Mouse (Mus musculus): ENCODE data around the gene Zdhhc14.
"Not testable (repeated sequence)": the region's sequence is repeated elsewhere in the genome, so short reads cannot be mapped to it uniquely, and the experiment has no call there.

Gene Zdhhc14

DNA sequence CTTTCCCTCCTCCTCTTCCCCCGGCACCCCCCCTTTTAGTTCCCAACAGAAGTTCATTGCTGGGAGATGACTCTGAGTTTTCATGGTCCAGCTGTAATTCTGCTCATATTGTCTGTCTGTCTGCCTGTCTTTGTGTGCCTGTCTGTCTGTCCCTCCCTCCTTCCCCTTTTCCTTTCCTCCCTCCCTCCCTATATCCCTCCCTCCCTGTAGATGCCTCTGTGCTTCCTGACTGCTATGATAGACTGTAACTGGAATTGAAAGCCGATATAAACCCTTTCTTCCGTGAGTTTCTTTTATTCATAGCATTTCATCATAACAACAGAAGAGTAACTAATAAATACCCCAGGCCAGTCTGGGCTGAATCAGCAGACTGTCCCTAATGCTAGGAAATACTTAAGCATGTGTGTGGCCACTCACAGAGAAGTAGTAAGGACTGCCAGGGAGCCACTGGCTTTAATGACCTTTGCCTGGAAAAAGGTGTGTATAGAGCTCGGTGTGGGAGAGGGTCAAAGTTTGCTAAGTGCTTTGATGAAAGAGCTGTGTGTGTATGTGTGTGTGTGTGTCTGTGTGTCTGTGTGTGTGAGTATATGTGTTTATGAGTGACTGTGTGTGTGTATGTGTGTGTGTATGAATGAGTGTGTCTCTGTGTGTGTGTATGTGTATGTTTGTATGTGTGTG lies 117.7 kb downstream of the Zdhhc14 start:
- peak; percentile 36 to 44 for DNase-seq

DNA sequence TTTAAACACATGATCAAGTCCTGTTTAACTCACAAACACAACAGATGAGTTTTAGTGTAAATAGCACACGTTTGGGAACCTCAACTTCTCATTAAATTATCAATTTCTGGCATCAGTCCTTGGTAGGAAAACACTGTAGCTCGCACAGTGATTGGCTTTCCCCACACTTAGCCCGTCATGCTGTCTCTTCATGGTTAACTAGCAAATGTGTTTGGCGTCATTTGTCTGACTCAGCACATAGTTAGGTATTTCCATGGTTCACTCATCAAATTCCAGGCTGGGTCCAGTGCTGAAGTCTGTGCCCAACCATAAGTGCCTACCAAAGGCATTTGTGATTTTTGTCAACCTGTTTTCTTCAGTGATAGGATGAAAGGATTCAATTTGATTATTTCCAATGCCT lies 119.9 kb downstream of the Zdhhc14 start:
- DNase-seq, result peak; percentile 49 to 50

DNA sequence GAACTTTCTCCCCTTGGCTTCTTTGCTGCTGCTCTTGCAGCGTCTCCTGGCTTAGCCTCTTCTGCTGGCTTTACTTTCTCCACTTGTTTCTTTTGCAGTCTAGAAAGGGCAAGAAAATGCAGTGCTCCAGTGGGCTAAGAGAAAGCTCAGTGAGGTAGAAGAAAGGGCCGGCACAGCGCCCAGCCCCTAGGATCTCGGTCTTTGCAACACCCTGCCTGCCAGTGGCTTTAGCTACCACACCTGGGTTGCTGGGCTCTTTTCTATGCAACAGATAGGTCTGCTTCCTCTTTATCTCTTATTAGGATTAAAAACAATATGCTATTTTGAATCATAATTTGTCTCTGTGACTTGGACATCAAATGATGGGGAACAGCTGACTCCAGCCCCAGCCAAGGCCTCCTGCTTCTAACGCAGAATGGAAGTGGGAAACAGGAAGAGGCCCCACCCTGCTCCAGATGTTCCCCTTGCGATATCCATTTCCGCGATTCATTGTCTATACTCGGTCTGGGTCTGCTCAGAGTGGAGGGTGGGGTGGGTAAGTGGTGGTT lies 122.5 kb downstream of the Zdhhc14 start:
- DNase-seq, result peak; percentile 28 to 34

DNA sequence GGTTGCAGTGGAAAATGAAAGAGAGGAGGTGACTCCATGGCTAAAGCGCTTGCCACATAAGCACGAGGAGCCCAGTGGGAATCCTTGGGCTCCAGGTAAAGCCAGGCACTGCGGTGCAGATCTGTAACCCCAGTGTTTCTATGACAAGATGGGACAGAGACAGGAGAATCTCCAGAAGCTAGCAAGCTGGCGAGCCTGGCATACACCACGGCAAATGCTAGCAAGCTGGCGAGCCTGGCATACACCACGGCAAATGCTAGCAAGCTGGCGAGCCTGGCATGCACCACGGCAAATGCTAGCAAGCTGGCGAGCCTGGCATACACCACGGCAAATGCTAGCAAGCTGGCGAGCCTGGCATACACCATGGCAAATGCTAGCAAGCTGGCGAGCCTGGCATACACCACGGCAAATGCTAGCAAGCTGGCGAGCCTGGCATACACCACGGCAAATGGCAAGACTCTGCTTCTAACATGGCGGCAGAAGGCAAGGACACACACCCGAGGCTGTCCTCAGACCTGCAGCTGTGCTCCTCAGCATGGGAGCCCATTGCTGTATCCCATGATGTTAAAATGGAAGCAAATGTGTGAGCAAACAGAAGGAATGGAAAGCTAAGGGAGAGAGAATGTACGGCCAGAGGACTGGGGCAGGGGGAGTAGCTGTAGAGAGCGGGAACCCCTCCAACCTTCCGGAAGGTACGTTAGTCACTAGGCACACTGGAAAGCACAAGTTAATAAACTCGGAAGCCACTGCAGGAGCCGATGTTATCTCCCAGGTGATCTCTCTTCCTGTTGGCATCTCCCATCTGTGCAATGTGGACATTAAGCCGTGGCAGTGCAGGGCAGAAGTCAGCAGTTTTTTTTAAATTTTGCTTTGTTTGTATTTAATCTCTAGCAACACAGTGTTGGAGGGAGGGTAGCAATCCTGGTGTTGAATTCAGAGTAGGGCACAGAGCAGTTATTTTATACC lies 129.6 kb downstream of the Zdhhc14 start:
- no peak for DNase-seq

DNA sequence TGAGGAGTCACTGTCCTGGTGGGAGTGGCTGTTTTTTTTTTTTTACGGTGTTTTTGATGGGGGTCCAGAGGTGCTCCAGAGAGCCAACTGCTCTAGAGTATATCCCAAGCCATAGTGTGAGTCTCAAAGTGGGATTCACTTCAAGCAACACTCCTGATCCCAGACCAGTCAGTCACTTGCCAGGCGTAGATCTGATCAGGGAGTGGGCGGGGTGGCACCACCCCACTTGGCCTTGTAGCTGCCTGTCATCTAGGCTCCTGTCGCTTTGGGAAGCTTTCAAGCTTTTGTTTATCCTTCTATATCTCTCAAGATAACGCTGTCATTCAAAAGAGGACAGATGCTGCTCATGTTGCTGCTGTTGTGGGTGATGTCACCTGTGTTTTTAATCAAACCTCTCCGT lies 130.4 kb downstream of the Zdhhc14 start:
- DNase-seq, result no peak

DNA sequence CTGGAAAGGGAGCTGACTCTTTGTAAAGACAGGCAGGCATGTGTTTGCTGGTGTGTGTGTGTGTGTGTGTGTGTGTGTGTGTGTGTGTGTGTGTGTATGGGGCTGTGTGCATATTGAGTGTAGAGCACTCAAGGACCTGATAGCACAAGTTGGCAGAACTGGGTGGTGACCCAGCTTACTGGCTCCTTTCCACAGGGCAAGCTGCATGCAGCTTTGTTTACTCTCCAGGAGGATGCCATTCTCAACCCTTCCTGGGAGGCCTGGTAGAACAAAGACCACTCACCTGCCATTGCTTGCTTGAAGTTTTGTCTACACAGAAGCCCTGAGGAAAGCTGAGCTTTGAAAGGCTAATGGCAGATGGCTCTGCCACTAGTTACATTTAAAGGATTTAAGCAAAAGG lies 130.8 kb downstream of the Zdhhc14 start:
- no peak for DNase-seq

DNA sequence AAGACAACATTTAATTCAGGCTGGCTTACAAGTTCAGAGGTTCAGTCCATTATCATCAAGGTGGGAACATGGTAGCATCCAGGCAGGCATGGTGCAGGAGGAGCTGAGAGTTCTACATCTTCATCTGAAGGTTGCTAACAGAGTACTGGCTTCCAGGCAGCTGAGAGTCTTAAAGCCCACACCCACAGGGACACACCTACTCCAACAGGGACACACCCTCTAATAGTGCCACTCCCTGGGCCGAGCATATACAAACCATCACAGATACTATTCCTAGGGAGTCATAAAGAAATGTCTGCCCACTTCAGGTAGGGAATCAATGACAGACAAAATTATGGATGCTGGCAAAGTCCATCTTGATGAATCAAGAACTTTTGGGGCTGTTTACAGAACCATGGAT lies 132.5 kb downstream of the Zdhhc14 start:
- DNase-seq, result not testable (repeated sequence)

DNA sequence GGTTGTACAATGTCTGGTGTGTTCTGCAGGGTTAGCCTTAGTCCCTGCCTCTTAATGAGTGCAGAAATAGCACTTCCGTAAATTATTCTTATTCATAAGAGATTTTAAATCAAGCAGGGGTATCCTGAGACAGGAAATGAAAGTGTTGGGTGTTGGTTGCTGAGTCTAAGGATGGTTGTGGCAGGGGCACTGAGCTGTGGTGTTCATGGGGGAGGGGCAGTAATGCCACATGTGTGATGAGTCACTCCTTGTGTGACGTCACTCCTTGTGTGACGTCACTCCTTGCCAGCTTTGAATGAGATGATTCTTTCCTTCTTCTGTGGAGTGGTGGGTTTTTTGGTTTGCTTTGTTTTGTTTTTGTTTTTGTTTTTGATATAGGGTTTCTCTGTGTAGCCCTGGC lies 134.0 kb downstream of the Zdhhc14 start:
- no peak for DNase-seq

DNA sequence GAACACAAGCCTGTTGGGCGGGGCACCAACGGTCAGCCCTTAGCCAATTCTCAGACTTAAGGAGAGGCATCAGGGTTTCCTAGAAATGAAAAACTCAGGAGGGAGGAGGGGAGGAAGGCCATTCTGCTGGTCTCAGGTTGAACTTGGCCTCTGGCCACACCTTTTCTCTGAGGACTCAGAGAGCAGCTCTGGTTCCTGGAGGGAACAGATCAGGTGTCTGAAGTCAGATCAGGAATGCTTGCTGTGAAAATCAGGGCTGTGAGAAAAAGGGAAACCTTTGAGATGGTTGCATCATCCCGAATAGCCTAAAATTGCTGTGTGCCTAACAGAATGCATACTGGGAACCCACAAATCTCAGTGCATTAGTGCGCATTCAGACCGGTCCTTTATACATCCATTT lies 135.3 kb downstream of the Zdhhc14 start:
- DNase-seq, result no peak

DNA sequence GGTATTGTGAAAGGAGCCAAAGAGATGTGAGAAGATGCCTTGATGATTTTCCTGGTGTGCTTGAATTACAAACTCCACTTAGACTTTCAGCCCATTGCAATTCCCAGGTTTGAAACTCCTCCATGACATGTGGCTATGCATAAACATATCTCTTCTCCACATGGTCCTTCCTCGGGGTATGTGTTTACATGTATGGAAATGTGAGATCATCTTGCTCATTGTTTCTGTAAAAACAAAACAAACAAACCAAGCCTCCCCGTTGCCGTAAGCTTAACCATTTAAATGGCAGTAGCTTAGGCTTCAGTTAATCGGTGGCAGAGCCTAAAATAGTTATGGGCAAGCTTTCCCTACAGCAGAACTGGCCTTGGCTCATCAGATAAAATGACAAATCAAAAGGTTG lies 137.3 kb downstream of the Zdhhc14 start:
- no peak for DNase-seq

DNA sequence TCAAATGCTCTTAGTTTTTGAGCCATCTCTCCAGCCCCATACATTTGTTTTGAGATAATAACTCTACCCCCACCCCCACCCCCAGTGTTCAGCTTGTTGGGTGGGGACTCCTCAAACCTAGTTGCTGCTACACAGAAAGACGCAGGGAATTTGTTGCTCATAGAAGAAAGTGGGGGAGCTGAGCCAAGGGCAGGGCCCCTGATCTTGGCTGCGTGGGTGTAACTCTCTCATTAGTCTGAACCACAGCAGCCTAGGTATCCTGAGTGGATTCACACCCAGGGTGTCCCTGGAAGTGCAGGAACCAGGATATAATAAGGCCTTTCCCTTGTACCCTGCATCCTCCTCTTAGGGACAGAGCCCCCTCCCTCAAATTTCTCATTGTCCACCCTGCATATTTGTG lies 142.9 kb downstream of the Zdhhc14 start:
- no peak for DNase-seq

DNA sequence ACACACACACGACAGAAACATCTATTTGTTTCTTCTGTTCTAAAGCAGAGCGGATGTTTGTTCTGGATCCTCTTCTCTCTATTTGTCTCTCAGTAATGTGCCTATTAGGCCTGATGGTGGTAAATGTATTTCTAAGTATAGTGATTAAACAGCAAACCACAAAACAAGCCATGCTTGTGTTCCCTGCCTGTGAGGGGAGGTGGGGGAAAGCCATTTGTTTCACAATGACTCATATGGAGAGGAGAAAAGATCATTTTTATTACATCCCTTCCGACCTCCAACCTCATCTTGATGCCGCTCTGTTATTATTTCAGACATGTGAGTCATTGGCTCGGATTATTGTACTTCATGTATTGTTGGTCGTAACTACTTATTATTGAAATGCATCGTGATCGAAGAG lies 149.1 kb downstream of the Zdhhc14 start:
- no peak for DNase-seq

DNA sequence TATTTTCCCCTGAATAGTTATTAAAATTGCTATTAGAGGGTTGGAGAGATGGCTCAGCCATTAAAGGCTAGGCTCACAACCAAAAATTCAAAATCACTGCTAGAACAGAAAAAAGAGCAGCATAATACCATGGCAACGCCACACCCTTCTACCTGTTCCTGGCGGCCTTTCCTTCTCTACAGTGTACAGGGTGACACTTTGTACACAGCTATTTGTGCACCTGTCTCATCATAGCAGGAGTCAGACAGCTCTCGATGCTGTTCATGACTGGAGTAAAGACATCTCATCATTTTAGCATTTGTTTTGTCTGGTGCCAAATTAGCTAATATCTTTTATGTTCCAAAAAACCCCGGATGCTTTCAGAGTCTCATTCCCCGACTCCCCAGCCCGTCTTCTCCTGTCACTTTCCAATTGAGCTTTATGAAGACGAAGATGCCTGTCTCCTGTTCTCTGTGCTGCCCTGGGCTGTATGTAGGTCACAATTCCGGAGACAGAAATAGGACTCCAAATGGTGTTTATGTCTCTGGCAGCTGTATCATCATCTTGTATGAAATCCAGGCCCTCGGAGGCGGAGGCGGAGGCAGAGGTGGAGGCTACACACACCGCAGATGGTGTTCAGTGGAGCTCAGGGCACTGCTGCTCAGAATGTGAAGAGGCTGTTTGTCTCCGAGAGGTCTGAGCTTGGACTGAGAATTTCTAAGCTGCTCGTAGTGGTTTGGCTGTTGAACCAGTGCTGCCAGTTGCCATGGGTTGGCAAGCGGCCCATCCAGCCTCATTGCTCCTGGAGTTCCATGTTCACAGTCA lies 150.8 kb downstream of the Zdhhc14 start:
- no peak for DNase-seq

DNA sequence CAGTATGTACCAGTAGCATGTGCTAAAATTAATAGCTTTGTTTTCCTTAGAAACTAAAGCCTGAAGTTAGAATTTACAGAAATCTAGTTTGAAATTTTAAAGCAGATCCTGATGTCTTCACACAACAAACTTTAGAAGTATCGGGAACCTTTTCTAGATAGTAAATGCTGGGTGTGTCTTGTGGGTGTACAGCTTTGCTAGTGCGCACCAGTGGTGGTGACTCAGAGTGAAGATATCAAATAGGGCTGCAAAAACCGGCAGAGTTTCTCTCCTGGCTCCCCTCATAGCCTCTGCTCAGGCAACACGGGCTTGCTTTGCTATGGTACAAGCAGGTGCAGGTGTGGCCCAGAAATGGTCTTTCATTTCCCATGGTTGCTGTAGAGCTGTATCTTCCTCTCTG lies 157.8 kb downstream of the Zdhhc14 start:
- no peak for DNase-seq

DNA sequence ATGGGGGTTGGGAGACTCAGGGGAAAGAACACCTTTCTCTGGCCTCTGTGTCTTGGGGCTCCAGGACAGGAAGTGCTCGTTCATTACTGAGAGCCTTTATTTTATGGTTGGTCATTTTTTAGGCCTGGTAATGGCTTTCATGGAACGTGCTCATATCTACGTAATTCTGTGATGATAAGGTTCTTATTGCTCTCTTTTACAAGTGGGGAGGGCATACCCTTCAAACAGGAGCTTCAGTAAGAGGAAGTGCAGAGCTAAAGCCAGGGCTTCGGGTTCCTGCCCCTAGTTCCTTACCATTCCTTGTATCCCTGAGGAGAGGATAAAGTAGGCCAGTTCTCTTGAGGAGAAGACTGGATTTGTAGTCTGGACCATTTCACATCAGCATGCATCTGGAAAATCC lies 158.3 kb downstream of the Zdhhc14 start:
- no peak for DNase-seq

DNA sequence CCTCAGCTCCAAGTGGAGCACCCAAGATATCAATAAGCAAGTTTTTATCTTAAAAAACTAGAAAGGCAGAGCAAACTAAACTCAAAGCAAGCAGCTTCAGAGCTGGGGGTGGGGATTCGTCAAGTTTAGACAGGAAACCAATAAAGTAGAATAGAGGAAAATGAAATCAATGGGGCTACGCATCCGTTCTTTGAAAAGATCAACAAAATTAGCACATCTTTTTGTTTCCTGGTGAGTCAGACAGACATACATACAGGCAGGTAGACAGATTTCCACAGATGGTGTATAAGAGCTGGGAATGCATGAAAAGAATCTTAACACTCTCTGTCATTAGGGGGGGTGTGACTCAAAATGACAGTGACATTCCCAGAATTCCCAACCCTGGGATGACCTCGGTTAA lies 159.2 kb downstream of the Zdhhc14 start:
- no peak for DNase-seq

DNA sequence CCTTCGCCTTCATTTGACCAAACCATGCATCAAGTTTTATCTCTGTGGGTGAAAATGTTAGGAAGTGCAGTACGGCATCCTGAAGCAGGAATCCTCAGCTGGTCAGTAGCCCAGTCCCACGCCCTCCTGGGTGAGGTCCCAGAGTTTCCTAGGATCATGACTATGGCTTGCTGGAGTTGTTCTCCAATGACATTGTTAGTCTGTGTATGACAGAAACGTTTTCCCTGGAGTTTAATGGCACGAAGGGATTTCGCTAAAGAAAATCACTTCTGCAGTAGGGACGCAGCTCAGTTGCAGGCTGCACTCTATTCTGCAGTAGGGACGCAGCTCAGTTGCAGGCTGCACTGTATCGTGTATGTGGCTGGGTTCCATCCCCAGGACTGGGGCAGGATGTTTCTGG lies 161.6 kb downstream of the Zdhhc14 start:
- no peak for DNase-seq

DNA sequence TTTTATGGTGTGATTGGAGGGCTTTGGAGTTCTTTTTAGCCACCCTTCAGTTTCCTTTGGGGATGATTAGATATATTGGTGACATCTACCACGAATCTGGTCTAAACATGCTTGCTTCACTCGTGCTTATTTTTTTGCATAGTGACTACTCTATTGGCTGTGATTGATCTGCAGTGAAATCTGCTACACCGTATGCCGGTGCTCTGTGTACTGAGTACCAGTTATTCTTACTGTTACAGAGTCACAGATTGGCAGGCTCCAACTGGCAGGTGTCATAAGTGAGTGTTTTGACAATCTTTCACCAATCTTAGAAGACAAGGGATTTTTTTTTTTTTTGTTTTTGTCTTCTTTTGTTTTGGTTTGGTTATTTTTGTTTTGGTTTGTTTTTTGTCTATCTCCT lies 163.2 kb downstream of the Zdhhc14 start:
- no peak for DNase-seq

DNA sequence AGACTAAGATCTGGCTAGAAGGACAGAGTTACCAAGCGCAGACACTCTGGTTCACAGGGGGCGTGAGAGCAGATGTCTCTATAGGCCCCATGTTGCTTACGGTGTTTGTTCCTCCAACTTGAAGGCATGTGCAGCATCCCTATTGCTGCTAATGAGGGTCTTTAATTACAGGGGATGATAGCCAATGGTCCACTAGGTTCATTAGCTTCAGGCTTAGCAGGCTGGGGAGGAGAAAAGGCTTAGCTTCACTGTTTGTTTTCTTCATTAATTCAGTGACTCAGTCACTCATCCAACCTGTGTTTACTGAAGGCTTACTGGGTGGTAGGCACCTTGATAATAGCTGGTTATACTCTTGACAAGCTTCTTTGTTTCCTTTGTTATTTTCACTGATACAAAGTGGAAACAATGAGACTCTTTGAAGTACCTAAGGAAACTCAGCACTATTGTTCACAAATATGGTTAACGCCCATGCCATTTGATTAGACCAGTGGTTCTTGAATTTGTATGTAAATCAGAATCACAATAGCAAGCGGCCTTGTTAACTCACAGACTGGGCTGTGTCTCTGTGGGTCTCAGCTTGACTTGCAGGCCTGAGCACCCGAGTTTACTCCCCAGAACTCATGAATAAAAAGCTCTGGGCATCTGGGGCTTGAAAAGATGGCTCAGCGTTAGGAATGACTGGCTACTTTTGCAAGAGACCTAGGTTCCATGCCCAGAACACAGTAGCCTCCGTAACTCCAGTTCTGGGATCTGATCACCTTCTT lies 168.1 kb downstream of the Zdhhc14 start:
- DNase-seq, result no peak

DNA sequence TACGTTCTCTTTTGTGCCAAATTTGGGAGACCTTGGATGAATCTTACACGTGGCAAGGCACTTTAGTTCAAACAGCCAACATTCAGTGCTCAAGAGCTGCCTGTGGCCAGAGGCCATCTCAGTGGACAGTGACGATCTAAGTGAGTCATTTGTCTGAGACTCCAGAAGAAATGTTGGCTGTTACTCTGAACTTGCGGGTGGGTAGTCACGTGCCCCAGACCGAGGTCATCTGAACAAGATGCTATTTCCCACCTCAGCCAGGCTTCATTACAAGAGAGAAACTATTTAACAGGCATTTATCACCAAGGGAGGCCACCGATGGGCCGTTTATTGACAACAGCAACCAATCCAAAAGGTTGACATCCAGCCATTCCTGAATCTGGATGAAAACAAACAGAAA lies 174.3 kb downstream of the Zdhhc14 start:
- no peak for DNase-seq

DNA sequence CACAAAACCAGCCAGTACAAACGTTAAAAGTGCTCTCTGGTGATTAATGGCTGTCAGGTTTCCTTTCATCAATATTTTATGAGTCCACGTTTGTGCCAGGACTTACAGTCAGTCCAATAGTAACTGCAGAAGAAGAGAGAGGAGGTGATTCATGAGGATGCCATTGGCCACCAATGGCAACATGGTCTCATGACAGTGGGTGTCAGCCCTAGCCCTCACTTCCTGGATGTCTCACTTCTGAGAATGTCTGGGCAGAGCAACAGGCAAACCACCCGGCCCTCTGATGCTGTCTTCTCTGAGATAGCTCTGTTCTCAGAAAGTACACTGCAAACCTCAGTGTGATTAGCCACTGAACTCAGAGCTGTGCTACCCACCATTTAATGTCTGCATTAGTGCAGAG lies 176.1 kb downstream of the Zdhhc14 start:
- no peak for DNase-seq

DNA sequence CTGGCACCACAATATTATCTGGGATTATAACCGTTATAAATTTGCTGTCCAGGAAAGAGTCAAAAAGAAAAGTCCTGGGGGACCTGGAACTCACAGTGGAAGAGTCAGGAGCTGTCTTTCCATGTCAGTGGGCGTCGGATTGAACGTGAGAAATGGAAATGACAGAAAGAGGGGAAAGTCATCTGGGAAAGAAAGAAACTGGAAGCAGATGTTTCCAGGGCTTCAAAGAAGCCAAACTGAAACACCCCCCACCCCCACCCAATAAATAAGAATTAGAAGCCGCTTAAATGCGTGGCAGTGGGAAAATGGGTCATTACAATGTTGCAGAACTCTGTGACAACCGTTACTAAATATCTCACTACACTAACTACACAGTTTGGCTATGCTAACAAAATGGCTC lies 176.6 kb downstream of the Zdhhc14 start:
- DNase-seq, result no peak

Measured in kidney, adult 8-10 months (tissue).